Mouse (Mus musculus) gastrocnemius, adult 2 months (tissue): Measurements from ENCODE around the gene Gm20388. TPM values are rescaled to one million over a fixed set of nuclear protein-coding genes. Genes with fewer than 3 reads are reported as not detected.

Source experiments
- DNase-seq: peaks from one replicate; pipeline ENCODE4 v3.0.0; 2022
- H3K27ac ChIP-seq: fragments of 200-600 bp; 2 replicates; pipeline ENCODE4 v1.8.1; 2022; ENCODE audit warnings: mild to moderate bottlenecking
- H3K4me3 ChIP-seq: fragments of 200-600 bp; 2 replicates; pipeline ENCODE4 v1.8.1; 2022; ENCODE audit warnings: mild to moderate bottlenecking, moderate library complexity
- CTCF ChIP-seq: fragments of 200-600 bp; IDR thresholded peaks from 2 replicates; pipeline ENCODE4 v1.8.1; 2022; ENCODE audit warnings: antibody characterized with exemption, mild to moderate bottlenecking, moderate library complexity
- intact Hi-C: fragments of 180-260 bp; cut with DNase I; formaldehyde crosslinking; loops from one replicate; pipeline ENCODE4 v1.15.1; 2025
- total RNA-seq, 2 experiments: library from RNA; stranded (reverse); gene quantifications; 2 replicates each; pipeline ENCODE4 v1.2.3; 2021

Gm20388 gene
- total RNA-seq, 2 experiments from 2014 or later = 6.1 to 15.0 TPM

GRCm38 (mm10) chr8:120382436-120383203 lies 472.0 kb downstream of the Gm20388 start:
- intact Hi-C loops = loop anchor here (5.0 kb wide), 1 partner anchor 40 kb away; no protein-coding TSS in a partner anchor
- peak; percentile 0; the same call in 1 of the 2 replicates for TF ChIP-seq CTCF
- peak; percentile 95 for DNase-seq
- Histone ChIP-seq H3K4me3 (peak overlapping the region; percentile 46), H3K27ac (peak overlapping the region; percentile 89)

- intact Hi-C loops = loop anchor here (5.0 kb wide), 1 partner anchor 39 kb away; no protein-coding TSS in a partner anchor
- peak overlapping the region; percentile 46 for H3K4me3 ChIP-seq
- H3K27ac ChIP-seq = peak overlapping the region; percentile 89
- peak; percentile 67 for DNase-seq
- TF ChIP-seq CTCF = no peak
Observed at GRCm38 (mm10) chr8:120383204-120383560, 472.5 kb downstream of the Gm20388 start.

GRCm38 (mm10) chr8:120383713-120384112 lies 473.1 kb downstream of the Gm20388 start:
- DNase-seq = no peak
- intact Hi-C loops = loop anchor here (5.0 kb wide), 1 partner anchor 39 kb away; no protein-coding TSS in a partner anchor
- no peak for TF ChIP-seq CTCF
- Histone ChIP-seq H3K27ac (peak overlapping the region; percentile 89), H3K4me3 (no peak overlapping the region)

GRCm38 (mm10) chr8:120384745-120385144 lies 474.1 kb downstream of the Gm20388 start:
- intact Hi-C loops = loop anchor here (5.0 kb wide), 1 partner anchor 38 kb away; no protein-coding TSS in a partner anchor
- no peak overlapping the region for H3K4me3 ChIP-seq
- H3K27ac ChIP-seq = no peak overlapping the region
- DNase-seq = no peak
- TF ChIP-seq CTCF = peak; percentile 54

- H3K4me3 ChIP-seq = no peak overlapping the region
- intact Hi-C loops = no loop called here
- no peak for DNase-seq
- TF ChIP-seq CTCF = no peak
- H3K27ac ChIP-seq = no peak overlapping the region
Observed at GRCm38 (mm10) chr8:120388246-120388645, 477.6 kb downstream of the Gm20388 start.

GRCm38 (mm10) chr8:120390598-120390997 lies 480.0 kb downstream of the Gm20388 start:
- no peak overlapping the region for H3K4me3 ChIP-seq
- no peak overlapping the region for H3K27ac ChIP-seq
- DNase-seq = no peak
- intact Hi-C loops = no loop called here
- TF ChIP-seq CTCF = no peak

- TF ChIP-seq CTCF = no peak
- H3K27ac ChIP-seq = peak overlapping the region; percentile 31; the same call in 1 of the 2 replicates
- intact Hi-C loops = no loop called here
- DNase-seq = no peak
- no peak overlapping the region for H3K4me3 ChIP-seq
Observed at GRCm38 (mm10) chr8:120391856-120392255, 481.2 kb downstream of the Gm20388 start.

GRCm38 (mm10) chr8:120393085-120393484 lies 482.4 kb downstream of the Gm20388 start:
- intact Hi-C loops = no loop called here
- DNase-seq = no peak
- no peak for TF ChIP-seq CTCF
- Histone ChIP-seq H3K4me3 (no peak overlapping the region), H3K27ac (peak overlapping the region; percentile 16; the same call in 1 of the 2 replicates)

GRCm38 (mm10) chr8:120393871-120394275 lies 483.2 kb downstream of the Gm20388 start:
- no peak overlapping the region for H3K4me3 ChIP-seq
- intact Hi-C loops = no loop called here
- DNase-seq = peak; percentile 70
- peak overlapping the region; percentile 16 for H3K27ac ChIP-seq
- TF ChIP-seq CTCF = no peak

GRCm38 (mm10) chr8:120395892-120396291 lies 485.3 kb downstream of the Gm20388 start:
- TF ChIP-seq CTCF = peak; percentile 1; the same call in 1 of the 2 replicates
- intact Hi-C loops = no loop called here
- DNase-seq = no peak
- Histone ChIP-seq H3K4me3 (no peak overlapping the region), H3K27ac (no peak overlapping the region)

GRCm38 (mm10) chr8:120396756-120397155 lies 486.1 kb downstream of the Gm20388 start:
- H3K4me3 ChIP-seq = no peak overlapping the region
- intact Hi-C loops = no loop called here
- DNase-seq = no peak
- H3K27ac ChIP-seq = no peak overlapping the region
- TF ChIP-seq CTCF = no peak

GRCm38 (mm10) chr8:120397444-120398411 lies 487.1 kb downstream of the Gm20388 start:
- TF ChIP-seq CTCF = no peak
- Histone ChIP-seq H3K4me3 (no peak overlapping the region), H3K27ac (no peak overlapping the region)
- no peak for DNase-seq
- intact Hi-C loops = no loop called here
